Mouse (Mus musculus) lung, postnatal 0 days (tissue): ENCODE measurements around the gene Xpnpep3.

ENCODE experiments used
- CTCF ChIP-seq: IDR thresholded peaks from 2 replicates; pipeline ENCODE4 v1.5.1; 2016; ENCODE audit warnings: antibody characterized with exemption, mild to moderate bottlenecking
- EP300 ChIP-seq: IDR thresholded peaks from 2 replicates; pipeline ENCODE4 v1.6.1; 2016; ENCODE audit warnings: antibody characterized with exemption, mild to moderate bottlenecking, control low read depth

DNA sequence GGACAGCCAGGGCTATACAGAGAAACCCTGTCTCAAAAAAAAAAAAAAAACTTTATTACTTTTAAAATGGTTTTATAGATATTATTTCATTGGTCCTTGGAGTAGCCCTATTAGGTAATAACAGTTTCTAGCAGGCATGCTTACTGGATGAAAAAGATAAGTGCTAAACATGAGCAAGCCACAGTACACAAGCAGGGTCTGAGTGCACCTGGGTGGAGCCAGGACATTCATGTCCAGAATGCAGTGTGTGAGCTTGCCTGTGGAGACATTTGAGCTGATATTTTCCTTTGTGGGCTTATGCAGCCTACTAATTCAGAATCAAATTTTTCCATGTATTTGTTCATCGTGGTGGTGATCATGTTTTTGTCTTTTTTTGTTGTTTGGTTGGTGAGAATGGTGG, 38.4 kb downstream of the Xpnpep3 start:
- TF ChIP-seq CTCF (no peak), EP300 (no peak)
